Mouse (Mus musculus) 3134 (cell line): ENCODE data around the gene Uhrf1.

Experiments
- DNase-seq: peaks from one replicate; pipeline ENCODE4 v3.0.0-alpha.2; 2011; ENCODE audit warnings: low spot score; ENCODE audit not compliant: insufficient read length; ENCODE audit errors: extremely low read depth

Gene Uhrf1

DNA sequence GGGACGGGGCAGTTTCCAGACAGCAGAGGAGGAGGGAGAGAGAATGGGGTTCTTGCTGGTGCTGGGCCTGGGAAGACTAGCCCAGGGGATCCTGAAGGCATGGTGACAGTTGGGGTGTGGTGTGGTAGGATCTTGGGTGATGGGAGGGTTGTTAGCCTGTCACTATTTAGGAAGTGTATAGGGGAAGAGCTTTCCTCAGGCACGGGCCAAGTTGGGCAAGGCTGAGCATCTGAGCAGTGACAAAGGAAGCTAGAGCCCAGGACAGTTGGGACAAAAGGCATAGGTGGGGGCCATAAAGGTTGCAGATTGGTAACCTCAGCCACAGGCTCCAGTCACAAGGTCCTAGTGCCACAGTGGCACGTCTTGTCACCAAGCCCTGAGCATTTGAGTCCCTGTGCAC, 40.3 kb downstream of the Uhrf1 start:
- DNase-seq, result no peak

- no peak for DNase-seq
These were observed 42.2 kb downstream of the Uhrf1 start for GRCm38 (mm10) chr17:56345364-56345763.

GRCm38 (mm10) chr17:56348128-56348527, 45.0 kb downstream of the Uhrf1 start:
- no peak for DNase-seq

DNA sequence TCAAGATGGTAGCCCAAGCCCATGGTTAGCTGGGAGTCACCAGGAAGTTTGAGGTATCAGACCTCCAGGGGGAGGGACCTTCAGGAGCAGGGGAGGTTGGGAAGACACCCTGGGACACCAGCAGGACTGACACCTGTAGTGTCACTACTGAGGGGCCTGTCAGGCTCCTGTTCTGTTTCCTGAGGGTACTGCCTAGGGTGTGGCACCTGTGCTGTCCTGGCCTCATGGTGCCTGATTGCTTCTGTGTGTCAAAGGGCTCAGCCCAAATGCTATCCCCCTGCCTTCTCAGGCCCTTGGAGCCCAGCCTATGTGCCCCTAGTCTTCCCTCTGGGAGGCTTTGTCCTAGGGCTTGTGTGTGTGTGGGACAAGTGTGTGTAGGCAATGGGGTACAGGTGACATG, 45.5 kb downstream of the Uhrf1 start:
- no peak for DNase-seq

- DNase-seq, result peak; percentile 35
These were observed 47.6 kb downstream of the Uhrf1 start for GRCm38 (mm10) chr17:56350694-56351093.

DNA sequence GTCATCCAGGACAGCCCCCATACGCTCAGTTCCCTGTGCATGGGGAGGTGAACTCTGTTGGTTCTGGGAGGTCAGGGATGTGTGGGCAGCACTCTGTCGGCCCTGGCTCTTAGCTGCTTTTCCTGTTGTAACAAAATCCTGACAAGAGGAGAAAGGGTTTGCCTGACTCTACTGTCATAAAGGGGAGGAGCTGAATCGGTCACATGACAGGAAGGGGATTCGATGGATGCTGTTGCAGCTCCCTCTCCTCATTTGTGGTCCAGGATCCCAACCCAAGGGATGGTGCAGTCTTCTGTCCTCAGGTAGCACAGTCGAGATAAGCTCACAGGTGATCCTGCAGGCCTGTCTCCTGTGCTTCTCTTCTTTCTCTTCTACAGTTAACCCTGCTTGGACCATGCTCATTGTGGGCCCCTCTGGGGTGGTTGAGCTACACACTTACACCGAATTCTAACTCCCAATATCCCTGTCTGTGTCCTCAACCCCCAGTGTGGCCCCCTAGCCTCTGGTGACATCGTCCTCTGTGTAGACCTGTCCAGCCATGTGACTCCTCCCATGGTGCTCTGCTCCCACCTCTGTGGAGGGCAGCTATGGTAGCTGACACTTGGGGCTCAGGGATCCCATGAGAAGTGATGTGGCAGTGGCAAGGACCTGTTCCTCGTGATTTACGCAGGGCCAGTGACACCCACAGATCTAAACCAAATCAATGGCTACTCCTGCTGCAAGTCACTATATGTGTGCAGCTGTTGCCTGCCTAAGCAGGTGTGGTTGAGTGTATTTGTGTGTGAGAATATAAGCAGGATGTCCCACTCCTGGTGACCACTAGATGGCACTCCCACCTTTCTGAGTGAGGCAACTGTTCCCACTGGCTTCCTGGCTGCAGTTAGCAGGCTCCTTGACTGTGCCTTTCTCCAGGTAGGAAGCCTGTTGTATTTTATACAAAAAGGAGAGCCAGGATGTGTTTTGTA, 54.1 kb downstream of the Uhrf1 start:
- DNase-seq, result peak; percentile 46

DNA sequence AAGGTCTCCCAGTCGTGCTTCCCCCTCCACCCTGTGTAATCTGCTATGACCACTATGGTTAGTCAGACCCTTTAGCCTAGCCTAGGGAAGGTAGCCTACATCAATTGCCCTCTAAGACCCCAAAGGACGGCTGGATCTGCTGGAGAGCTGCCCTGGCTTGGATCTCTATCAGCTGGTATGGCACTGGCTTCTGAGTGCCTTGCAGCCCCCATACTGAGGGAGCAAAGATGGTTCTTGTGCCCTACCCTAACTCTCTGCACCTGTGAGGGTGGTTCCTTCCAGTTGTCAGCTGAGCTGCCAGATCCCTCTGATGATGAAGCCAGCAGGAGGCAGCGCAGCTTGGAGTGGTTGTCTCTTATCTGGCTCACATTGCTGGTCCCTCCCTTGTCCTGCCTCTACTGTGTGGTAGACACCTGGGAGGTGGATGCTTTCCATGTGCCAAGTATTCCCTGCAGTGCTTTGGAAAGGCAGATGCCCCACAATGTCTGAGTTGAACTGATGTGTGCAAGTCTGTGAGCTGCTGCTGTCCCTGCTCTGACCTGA, 56.1 kb downstream of the Uhrf1 start:
- DNase-seq, result no peak

DNA sequence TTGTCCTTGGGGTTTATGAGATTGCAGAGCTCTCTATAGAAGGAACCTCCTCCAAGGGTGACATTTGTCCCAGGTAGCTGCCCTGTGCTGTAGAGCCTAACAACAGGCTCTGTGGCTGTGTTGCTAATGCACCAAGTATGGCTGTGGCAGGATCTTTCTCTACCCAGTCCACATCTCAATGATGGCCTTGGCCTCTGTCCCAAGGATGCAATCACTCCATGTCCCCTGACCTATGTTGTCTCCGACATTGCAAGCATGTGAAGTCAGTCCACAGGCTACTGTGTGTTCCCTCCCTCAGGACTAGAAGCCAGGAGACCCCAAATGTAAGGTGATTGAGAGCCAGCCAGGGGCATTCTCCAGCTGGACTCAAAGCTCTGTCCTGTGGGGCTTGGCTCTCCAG, 56.7 kb downstream of the Uhrf1 start:
- no peak for DNase-seq

- peak; percentile 69 for DNase-seq
These were observed 57.3 kb downstream of the Uhrf1 start for GRCm38 (mm10) chr17:56360451-56360850.

DNA sequence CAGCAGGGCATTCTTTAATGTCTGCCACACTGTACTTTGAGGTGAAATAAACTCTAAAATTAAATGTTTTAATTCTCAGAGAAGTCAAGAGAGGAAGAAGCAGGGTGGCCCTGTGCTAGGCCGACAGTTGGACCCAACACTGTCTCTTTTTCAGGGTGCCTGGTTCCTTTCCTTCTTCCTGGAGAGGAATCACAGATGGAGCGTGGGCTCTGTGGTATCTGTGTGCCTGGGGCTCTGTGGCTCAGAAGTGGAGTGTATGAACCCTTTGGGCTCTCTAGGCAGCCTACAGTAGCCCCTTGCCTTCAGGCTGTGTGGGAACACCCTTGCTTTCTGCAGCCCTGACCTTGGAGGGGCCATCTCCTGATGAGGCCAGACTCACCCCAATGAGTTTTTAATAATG, 58.4 kb downstream of the Uhrf1 start:
- DNase-seq, result no peak

GRCm38 (mm10) chr17:56365791-56366673, 62.9 kb downstream of the Uhrf1 start:
- DNase-seq, result no peak

GRCm38 (mm10) chr17:56368291-56368790, 65.2 kb downstream of the Uhrf1 start:
- no peak for DNase-seq

- DNase-seq, result no peak
These were observed 67.0 kb downstream of the Uhrf1 start for GRCm38 (mm10) chr17:56370090-56370489.

DNA sequence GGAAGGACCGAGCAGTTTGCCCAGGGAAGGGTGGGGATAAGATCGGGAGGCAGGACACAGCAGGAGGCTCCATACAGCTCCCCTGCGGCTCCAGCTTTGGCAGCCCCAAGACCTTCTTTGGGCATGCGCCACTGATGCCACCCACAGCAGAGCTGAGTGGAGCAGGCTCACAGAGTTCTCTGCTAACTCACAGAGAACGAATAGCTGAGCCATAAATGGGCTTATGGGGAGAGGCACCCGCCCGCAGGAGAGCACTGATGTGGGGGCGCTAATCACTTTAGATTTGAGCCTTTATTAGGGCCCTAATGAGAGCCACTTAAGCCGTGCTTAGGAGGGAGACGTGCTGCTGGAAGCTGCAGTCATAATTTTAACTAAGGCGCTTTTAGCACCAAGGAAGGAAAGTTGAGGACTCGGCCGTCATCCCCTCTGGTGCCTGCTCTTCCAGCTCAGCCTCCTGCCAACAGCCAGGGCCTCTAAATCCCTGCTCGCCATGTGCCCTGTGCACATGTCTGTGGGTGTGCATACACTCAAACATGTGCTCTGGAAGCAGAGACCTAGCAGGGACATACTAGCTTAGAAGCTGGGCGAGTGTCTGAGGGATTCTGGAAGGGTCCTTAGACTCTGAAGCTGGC, 68.0 kb downstream of the Uhrf1 start:
- DNase-seq, result no peak

DNA sequence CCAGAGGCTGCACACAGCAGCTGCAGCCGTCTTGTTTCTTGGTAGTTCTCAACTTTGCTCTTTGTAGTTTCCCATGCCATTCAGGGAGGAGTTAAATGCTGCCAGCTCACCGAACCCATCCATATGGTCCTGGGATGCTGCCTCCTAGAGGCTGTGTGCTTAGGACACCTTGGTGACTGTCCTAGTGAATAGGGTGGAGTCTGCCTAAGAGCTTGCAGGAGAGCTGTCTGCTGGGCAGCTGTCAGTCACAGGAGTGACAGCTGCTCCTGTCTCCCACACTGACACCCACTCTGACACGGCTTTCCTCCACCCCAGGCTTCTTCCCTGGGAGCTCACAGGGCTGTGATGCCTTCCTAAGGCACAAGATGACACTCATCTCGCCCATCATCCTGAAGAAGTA, 69.0 kb downstream of the Uhrf1 start:
- DNase-seq, result no peak
